Mouse (Mus musculus): ENCODE results near the gene Trpm4.

GRCm38 (mm10) chr7:45262266-45262665 is 71.3 kb downstream of the Trpm4 start:
- no peak for TF ChIP-seq CTCF (IDR thresholded peaks at IDR 0.05; ENCODE audit: borderline replicate concordance, insufficient read depth, low read depth, low read length)
- TF ChIP-seq POLR2A (IDR thresholded peaks at IDR 0.05; ENCODE audit: borderline replicate concordance, insufficient read depth, low read length), result no peak

Data from cerebellum, adult 2 months (tissue).